Mouse (Mus musculus) spleen, embryonic (tissue): ENCODE data around the gene Pvalb.

Experiments
- CTCF ChIA-PET: fragments of 350-600 bp; sonication (Branson Sonifier 250); formaldehyde crosslinking; loops from one replicate; lab custom pipeline; 2022; lab: Charles Lee

The Pvalb gene

DNA sequence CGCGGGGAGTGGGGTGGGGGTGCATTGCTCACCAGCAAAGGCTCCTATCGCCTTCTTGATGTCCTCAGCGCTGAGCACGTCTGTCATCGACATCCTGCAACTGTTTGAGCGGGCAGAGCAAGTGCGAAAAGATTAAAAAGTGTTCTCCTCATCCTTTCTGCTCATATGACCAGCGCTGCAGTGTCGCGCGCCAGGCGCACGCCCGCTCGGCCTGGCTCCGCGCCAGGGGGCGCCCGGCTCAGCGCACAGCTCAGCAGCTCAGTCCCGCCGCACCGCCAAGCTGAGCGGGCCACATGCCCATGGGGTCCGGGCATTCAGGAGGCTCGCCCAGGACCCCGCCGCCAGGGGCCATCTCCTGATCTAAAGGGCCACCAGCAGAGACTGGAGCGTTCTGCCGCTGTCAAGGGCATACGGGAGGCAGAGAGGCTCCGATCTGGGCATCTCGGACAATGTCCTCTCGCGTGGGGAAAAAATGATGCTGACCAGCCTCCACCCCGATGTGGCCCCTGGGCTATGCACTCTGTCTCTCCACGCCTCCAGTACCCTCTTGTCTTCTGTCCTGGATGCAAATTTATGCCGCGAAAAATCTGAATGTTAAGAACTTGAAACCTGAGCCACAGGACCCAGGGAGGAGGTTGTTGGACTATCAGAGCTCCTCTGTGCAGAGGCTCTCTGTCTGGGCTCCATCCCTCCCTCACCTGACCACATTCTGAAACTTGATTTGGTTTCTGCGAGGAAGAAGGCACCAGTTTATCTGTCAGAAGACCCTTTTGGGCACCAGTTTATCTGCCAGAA, 1.9 kb downstream of the Pvalb start:
- CTCF ChIA-PET = interaction anchor here (1.0 kb wide), 1 partner anchor 26 kb away, joined by 3 read pairs; no protein-coding TSS in a partner anchor

DNA sequence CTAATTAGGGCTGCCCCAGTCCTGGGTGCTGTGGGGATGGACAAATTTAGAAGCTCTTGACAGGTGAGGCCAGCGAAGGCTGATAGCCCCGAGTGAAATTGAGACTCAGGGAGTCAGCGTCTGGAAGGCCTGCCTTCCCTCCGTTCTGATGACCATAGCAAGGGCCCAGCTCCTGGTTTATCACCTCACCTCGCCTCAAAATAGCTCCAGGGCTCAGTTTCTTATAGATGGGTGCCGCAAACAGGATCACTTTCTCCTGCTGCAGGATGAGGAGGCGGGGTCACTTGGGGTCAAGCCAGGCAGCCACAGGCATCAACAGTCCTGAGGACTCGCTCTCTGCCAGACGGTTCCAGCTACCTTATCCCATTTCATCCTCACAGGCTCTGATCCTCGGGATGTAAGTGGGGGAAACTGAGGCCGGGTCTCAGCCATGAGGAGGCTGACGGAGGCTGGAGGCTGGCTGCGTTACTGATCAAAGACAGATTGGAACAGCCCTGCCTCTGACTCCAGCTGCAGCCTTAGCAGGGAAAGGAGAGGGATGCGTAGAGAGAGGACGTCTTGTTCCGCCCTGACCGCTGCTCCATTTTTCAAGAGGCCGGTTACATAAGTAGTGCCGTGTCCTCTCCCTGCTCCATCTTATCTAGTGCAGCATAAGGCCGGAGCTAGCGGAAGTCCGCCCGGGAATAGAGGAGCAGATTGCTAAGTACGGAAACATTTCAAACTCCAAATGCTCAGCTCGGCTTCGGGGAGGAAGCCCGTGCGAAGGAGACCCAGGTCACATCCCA, 10.9 kb downstream of the Pvalb start:
- CTCF ChIA-PET = interaction anchor here (0.6 kb wide), 1 partner anchor 1110 kb away, joined by 8 read pairs; no protein-coding TSS in a partner anchor

DNA sequence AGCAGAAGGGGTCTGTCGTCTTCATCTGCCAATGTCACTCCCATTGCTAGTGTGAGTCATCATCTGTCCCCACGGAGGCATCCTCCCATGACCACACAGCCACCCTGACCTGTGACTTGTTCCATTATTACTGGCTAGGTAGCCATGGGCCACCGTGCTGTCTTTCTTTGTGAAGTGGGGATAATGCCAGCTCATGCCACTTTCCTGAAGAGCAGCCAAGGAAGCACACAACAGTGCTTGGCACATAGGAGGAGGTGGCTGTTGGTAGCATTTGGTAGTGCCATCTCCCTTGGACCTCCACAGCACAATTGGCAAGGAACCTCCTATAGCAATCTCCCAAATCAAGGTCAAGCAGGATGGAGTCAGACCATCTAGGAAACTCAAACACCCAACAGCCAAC, 11.9 kb downstream of the Pvalb start:
- CTCF ChIA-PET = no interaction called here

DNA sequence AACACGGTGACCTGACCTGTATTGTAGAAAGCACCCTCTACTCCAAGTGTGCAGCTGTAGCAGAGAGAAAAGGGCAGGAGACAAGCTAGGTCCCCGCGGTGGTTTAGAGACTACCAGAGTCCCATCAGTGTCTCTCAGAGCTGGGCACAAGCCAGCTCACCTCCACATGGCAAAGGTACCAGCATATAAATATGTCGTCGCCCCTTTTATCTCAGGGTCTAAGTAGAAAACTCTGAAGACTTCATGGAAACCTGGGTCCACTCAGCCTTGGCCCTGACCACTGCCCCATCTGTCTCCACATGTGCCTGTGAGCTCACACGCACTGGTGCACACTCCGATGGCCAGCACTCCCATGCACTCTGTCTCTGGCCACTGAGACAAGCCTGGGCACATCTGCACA, 16.6 kb downstream of the Pvalb start:
- CTCF ChIA-PET = no interaction called here

DNA sequence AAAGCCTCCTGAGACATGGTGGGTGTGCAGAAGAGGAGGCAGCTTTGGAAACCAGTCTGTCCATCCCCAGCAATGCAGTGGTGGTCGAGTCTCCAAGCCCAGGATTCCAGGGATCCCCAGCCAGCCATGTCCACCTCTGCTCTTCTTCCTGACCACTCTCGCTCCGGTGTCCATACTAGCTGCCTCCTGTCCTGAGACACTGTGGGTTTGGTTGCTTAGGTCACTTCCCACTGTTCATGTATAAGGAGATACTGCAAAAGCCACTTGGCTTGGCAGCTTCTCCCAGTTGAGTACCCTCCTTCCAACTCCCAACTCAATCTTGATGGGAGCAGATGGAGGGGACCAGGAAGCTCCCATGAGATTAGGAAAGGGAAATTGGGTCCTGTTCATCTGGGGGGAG, 17.7 kb downstream of the Pvalb start:
- CTCF ChIA-PET = no interaction called here

DNA sequence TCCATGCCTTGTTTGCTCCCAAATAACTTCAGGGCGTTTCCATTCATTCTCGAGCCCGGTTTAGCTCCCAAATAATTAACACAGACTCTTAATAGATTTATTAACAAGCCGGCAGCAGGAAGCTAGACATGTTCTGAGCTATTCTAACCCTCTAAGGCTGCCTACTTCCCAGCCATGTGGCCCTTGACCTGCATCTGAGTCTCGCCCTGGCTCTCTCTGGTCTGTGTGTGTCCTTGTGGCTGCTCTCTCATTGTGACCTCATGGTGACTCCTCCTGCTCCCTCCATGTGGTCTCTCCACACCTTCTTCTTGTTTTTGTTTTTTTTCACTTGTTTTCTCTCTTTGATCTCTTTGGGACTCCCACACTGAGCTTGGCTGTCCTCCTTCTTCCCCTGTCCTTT, 19.3 kb downstream of the Pvalb start:
- CTCF ChIA-PET = interaction anchor here (0.5 to 0.7 kb wide), 2 partner anchors 25 to 427 kb away, joined by 3 to 7 read pairs; no protein-coding TSS in a partner anchor

DNA sequence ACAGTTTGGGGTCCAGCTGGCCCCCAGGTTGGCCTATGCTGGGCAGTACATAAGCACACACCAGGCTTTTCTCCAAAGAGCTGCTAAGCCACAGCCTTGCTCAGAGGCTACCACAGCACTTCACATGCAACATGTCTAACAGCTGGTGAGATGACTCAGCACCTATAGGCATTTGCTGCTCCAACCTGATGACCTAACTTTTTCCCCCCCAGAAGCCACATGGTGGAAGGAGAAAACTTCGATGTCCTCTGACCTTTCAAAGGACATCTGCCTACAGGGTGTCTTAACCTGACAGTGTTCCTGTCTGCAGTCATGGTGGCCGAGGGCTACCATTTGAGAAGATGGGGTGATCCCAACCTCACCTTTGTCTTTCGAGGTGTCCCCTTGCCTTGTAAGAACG, 20.6 kb downstream of the Pvalb start:
- CTCF ChIA-PET = interaction anchor here (0.6 kb wide), 1 partner anchor 130 kb away, joined by 3 read pairs; no protein-coding TSS in a partner anchor

DNA sequence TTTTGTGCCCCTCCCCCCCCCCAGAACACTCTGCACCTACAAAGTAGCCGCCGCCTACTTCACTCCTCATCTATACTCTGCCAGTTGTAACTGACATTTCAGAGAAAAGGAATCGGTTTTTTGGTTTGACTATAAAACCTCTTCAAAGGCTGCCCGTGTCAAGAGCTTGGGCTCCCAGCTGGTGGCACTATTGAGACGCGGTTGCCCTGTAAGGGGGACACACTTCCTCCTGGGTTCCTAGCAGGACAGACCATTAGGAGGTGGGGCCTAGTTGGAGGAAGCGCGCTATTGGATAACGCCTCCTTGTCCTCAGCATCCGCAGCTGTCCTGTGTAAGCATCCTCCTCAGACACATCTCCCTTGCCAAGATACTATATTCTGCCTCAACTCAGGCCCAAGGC, 21.3 kb downstream of the Pvalb start:
- CTCF ChIA-PET = interaction anchor here (0.7 kb wide), 1 partner anchor 169 kb away, joined by 5 read pairs; no protein-coding TSS in a partner anchor

DNA sequence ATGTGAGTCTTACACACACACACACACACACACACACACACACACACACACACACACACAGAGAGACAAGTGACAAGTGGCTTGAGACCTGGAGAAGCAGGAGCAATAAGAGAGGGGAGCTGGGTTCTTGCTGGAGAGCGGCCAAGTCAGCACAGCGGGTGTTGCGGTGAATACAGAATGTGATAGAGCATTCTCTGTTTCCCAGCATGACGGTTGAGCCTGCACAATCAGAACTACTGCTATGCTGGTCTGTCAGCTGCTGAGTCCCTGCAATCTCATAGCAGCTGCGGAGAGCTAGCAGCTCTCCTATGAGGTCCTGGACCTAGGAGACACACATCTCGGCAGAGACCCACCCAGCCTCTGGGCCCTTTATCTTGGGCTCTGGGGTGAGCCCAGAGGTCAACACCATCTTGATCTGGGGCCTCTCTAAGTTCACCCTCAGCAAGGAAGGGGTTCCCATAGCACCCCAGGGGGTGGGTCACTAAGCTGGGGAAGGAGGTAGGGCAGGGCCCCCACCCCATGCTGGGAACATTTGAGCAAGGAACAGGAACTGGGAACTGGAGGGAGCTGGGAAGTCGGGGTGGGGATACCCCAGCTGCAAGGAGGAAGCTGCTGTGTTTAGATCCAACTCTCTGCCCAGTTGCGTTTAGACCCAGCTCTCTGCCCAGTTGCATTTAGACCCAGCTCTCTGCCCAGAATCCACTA, 24.3 kb downstream of the Pvalb start:
- CTCF ChIA-PET = interaction anchor here (0.5 kb wide), 1 partner anchor 248 kb away, joined by 3 read pairs; no protein-coding TSS in a partner anchor

DNA sequence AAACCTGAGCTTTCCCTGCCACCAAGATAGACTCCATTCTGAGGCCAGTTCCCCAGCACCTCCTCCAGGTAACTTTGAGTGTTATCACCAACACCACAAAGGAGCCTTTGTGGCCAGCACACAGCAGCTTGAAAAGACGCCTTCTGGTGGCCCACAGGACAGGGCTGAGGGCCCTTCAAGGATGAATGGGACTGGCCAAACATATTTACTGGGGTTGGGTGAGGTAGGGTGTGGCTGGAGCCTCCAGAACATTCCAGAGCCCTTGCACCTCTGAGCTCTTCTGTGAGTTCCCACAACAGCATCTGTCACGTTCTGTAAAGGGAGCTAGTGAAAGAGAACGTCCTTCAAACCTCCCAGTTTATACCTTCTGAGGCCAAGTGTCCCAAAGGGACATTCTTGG, 26.4 kb downstream of the Pvalb start:
- CTCF ChIA-PET = interaction anchor here (0.5 to 0.7 kb wide), 2 partner anchors 836 to 1308 kb away, joined by 3 to 4 read pairs; no protein-coding TSS in a partner anchor

DNA sequence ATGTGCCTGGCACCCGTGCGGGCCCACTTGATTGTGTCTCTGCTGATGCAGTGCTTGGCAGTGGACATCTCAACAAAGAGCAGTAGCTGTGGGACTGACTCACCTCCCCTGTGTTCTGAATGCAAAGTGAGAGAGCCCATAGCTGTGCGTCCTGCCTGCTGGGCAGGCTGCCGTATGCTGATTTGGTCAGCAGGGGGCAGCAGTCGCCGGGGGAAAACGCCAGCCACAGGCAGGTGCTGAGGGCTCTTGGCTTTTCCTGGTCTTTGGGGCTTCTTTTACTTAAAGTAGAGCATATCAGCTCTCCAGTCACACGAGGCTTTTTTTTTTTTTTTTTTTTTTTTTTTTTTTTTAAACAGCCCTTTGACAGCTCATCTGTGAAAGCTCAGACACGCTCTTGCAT, 27.8 kb downstream of the Pvalb start:
- CTCF ChIA-PET = interaction anchor here (1.2 to 1.3 kb wide), 2 partner anchors 27 to 190 kb away, joined by 3 to 5 read pairs; no protein-coding TSS in a partner anchor

DNA sequence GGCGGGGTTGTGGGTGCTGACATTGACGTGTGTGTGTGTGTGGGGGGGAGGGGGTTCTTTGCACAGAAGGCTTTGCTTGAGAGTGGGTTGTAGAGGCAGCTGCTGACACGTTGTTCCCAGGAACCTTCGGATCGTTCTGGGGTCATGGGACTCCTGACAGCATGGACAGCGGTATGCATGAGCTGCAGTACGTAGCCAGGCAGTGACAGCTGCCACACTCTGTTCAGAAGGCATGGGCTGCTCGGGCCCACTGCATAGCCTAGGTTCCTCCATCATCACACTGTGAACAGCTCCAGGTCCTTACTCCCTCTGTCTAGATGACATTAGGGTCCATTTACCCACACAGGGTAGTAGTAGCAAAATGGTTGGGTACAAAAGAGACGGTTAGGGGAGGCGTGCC, 28.9 kb downstream of the Pvalb start:
- CTCF ChIA-PET = no interaction called here

DNA sequence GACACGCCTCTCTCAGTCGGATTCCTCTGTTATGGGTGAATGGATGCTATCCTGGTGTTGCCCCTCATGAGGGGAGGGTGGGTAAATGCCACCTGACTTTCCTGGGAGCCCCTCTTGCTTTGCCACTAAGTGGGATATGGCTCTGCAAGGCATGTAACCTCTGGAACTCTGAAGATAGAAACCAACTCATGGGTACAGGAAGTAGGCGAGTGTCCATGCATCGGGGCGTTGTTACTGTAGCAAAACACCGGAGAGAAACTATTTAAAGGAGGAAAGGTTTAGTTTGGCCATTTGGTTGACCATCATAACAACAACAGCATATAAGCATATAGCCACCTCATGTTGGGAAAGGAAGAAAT, 31.3 kb downstream of the Pvalb start:
- CTCF ChIA-PET = interaction anchor here (1.4 kb wide), 1 partner anchor 194 kb away, joined by 3 read pairs; no protein-coding TSS in a partner anchor

DNA sequence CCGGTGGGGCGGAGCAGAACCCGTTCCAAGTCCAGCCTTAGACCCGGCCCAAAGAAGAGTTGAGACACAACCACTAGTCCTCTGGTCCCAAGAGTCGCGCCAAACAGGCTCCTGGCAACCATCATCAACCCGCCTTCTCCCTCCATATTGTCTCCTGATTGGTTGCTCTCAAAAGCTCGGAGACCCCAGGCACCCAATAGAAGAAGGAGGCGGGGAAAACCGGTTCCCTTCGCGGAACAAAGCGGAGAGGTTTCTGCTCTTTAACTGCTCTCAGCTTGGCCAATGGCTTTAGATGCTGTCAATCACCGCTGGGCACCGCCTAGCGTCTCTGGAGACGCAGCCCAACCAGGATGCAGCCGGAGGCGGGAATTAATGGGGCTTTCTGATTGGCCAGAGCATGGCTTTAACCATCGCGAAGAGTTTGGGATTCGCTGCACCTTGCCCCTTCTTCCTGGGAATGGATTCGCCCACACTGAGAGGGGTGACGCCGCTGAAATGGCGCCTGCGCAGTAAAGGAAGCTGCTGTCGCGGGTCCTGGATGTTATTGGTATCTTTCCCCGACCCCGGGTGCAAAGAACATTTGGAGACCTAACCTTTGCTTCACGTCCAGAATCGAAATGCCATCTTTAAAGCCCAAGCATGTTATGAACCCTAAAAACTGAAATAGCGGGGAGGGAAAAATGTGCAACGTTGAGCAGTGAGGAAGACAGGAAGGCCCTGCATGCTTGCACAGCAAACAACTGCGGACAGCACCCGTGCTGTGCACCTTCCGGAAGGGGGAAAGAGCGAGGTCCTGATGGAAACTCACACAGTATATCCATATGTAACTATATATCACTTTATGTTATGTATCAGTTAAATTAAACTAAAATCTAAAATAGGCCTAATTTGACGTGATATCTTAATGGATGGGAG, 32.0 kb downstream of the Pvalb start, which contains the start of gene Ift27:
Gene Ift27 (minus strand): TSS at position 136 of the 915 bp plus-strand sequence.
- CTCF ChIA-PET = interaction anchor here (0.5 kb wide), 1 partner anchor 65 kb away, joined by 4 read pairs; no protein-coding TSS in a partner anchor

DNA sequence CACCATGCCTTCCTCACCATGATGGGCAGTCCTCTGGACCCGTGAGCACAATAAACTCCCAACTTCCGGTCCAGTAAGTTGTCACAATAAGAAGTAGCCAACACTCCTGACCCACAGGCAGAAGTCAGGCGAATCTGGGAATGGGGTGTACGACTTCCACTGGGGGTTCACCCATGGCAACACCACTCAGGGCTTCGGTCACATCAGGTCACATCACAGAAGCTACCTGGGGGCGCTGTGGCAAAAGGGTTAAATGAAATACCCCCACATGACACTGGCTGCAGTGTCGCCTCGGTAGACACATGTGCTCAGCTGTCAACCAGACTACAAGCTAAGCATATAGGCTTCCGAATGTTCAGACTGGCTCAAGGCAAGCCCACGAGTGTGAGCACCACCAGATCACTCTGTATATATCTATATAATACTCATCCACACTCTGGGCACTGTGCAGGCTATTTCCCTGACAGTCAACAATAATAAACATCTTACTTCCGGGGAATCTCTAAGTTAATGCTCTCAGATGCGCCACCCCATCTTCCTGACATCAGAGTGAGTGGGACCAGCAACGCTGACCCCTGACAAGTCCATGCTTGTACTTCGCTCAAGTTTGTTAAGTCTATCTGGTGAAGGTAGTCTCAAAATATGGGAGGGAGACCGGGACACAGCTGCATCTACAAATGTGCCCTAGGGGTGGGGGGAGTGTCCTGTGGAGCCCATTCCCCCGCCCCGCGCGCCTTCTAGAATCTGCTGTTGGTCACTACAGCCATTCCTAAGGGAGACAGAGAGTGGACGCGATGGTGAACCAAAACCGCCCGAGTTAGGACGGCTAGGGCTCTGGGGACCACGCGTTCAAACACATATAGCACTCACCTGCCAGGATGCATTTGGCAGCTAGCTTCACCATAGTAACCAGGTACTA, 33.0 kb downstream of the Pvalb start:
- CTCF ChIA-PET = no interaction called here

DNA sequence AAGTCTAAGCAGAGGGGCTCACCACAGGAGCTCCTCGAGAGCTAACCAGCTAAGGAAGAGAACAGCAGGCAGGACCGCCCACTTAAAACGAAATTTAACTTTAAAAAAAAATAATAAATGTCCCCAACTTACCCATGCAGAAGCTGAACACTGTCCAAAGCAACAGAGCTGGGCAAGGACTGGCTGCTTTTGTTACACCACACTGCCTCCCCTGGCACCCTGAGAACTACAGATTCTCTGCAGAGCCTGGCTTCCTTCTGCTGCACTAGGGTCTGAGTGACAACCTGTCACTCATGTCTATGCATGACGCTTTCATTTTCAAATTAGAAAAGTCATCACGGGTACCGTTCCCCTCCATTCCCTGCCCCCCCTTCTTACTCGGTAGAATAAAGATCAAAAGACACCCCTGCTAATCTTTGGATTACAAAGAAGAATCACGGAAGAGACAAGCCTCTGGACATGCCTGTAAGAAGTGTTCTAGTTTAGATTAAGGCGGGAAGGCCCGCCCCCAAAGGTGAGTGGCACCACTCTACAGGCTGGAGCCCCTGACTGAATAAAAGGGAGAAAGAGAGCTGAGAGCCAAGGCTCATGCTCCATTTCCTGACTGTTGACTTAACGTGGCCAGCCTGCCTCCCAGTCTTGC, 33.8 kb downstream of the Pvalb start:
- CTCF ChIA-PET = interaction anchor here (0.6 kb wide), 2 partner anchors 99 to 262 kb away, joined by 3 to 4 read pairs; no protein-coding TSS in a partner anchor

DNA sequence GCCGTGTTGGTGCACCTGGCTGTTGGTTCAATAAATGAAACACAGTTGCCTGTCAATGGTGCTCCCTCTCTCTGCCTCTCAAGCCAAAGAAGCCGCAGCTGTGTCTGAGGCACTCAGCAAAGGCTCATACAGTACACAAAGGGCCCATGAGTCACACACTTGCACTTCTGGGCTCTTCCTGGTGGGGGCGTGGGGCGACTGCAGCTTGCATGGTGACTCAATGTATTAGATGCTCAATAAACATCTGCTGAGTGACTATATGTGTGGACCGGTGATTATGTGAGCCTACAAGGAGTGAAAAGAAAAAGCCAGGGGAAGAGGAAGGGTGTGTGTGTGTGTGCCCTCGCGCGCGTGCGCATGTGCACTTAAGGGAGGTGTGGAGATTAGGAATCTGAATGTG, 34.5 kb downstream of the Pvalb start:
- CTCF ChIA-PET = no interaction called here

DNA sequence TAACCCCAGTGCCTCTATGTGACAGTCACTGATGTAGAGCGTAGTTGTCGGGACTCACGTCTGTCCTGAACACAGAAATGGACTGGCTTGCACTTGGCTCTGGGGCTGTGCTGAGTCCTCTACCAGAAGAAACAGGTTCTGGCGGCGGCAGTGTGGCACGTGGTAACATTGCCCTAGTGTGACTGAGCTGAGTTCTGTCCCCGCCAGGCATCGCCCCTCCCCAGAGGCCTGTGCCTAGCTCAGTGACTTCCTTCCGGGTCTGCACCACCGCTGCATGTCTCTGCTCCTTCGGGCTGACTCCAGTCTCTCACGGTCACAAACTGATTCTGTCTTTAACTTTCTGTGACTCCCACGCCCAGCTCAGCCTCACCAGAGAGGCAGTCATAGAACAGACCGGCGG, 35.5 kb downstream of the Pvalb start:
- CTCF ChIA-PET = no interaction called here

DNA sequence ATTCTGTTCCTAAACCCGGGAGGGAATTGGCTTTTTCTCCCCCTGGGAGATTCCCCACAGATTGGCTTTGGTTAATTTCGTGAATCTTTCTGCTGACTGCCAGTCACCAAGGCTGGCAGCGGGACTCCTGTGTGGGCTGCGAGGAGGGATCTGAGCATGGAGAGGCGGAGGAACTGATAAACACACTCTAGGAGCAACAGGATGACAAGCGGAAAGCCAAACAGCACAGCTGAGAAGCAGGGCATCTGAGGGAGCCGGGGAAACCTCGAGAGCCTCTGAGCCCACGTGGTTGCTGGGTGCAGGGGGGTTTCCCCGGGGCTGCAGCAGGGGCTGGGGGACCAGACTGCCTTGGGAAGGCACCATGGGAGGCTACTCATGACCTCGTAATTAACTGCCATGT, 36.6 kb downstream of the Pvalb start:
- CTCF ChIA-PET = no interaction called here
